Mouse (Mus musculus) megakaryocyte, embryonic 14.5 days (primary cell): ENCODE measurements around the gene Adad2. TPM values are rescaled to one million over a fixed set of nuclear protein-coding genes. Genes with fewer than 3 reads are reported as not detected.

Source experiments
- H3K27me3 ChIP-seq: replicated peaks from 2 replicates; pipeline ENCODE3; 2012; ENCODE audit warnings: inconsistent platforms
- H3K36me3 ChIP-seq: replicated peaks from 2 replicates; pipeline ENCODE3; 2012; ENCODE audit warnings: low read length, inconsistent platforms, mixed read lengths
- H3K4me1 ChIP-seq: 2 replicates; pipeline ENCODE4 v1.6.1; 2012; ENCODE audit warnings: inconsistent platforms
- H3K4me3 ChIP-seq: replicated peaks from 2 replicates; pipeline ENCODE3; 2012; ENCODE audit warnings: moderate library complexity, mild to moderate bottlenecking, inconsistent platforms
- H3K9me3 ChIP-seq: 2 replicates; pipeline ENCODE4 v1.6.1; 2012; ENCODE audit warnings: inconsistent platforms
- FLI1 ChIP-seq: IDR thresholded peaks from 2 replicates; pipeline ENCODE4 v1.6.1; 2012; ENCODE audit warnings: low read length, inconsistent platforms, mixed read lengths
- GATA1 ChIP-seq: IDR thresholded peaks from 3 replicates; pipeline ENCODE4 v1.6.1; 2012; ENCODE audit warnings: mixed read lengths, low read length, inconsistent platforms, borderline replicate concordance
- polyA plus RNA-seq: library from polyadenylated mRNA; stranded (reverse); fragments of >175 nt; gene quantifications from 2 replicates; pipeline ENCODE4 v1.2.3, GENCODE M21; 2012; ENCODE audit warnings: low replicate concordance; ENCODE audit not compliant: insufficient read depth

Gene Adad2
- polyA plus RNA-seq, 1 experiment, result not detected

DNA sequence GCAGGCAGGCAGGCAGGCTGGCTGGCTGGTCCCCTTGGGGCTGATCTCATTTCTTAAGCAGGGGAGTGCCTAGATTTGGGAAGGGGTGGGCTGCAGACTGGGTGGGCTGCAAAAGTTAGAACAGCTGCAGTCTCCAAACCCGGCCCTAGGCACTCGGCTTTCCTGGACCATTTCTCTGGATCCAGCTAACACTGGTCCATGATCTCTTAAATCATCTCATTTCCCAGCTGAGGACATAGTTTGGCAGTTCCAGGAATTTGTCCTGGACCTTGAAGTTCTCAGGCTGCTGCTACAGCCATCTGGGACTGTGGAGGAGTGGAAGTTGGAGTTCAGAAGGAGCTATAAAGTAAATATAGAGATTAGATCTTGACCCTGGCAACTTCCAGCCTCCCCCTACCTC is 38.8 kb downstream of the Adad2 start:
- Histone ChIP-seq H3K4me1 (peaks cover 7% of the 10 kb centered on the region), H3K36me3 (no peaks in the 10 kb centered on the region), H3K4me3 (no peak overlapping the region), H3K27me3 (peaks cover 42% of the 10 kb centered on the region), H3K9me3 (peaks cover 11% of the 10 kb centered on the region)
- TF ChIP-seq FLI1, result no peak
- TF ChIP-seq GATA1, result no peak

DNA sequence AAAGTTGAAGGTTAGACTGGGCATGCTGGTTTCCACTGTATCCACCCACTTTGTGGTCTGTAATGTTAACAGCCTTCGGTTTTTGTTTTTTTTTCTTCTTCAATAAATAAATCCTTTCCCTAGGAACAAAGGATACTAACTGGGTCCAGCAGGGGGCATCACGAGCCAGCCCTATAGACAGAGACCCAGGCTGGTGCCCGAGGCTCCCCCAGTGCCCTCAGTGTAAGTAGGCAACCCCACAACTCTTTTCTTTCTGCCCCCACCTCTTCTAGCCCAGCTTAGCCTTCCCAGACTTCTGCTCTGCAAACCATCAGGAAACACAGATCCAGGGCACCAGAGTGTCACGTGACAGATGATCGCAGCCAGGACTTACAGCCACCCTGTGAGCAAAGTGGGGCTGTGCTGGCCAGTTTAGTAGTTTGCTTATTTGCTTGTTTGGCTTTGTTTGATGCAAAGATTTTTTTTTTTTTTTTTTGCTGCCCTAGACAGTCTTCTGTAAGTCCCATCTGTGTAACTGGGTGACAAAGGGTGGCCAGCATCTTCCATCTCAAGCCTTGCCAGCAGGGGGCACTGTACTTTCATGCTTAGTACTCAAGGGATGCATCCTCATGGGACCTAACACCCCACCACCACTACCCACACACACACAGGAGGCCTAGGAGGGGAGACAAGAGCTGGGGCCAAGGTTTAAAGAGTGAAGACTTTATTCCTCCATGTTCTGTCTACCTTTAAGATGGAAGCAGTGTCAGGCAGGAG is 44.3 kb downstream of the Adad2 start:
- Histone ChIP-seq H3K9me3 (peaks cover 12% of the 10 kb centered on the region), H3K27me3 (peaks cover 46% of the 10 kb centered on the region), H3K4me1 (peaks cover 12% of the 10 kb centered on the region), H3K36me3 (no peaks in the 10 kb centered on the region), H3K4me3 (no peak overlapping the region)
- TF ChIP-seq GATA1 (no peak), FLI1 (no peak)

DNA sequence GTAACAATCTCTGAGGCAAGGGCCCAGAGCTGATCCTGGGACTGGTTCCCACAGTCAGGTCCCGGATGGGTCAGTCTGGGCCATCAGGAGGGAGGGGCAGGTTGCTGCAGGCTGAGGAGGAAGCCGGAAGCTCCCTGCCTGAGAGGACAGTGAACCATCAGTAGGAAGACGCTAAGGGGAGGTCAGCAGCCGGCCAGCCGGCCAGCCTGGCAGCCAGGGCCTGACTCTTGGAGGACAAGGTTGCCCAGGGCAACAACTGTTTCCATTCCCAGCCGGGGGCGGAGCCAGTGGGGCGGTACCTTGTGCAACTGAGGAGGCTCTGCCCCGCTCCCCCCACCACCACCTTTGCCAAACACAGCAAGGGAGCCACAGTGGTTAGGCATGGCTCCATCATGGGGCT is 48.5 kb downstream of the Adad2 start:
- TF ChIP-seq FLI1 (no peak), GATA1 (no peak)
- peaks cover 12% of the 10 kb centered on the region for H3K9me3 ChIP-seq
- no peaks in the 10 kb centered on the region for H3K36me3 ChIP-seq
- H3K27me3 ChIP-seq, result peaks cover 59% of the 10 kb centered on the region
- H3K4me3 ChIP-seq, result no peak overlapping the region
- peaks cover 8% of the 10 kb centered on the region for H3K4me1 ChIP-seq

DNA sequence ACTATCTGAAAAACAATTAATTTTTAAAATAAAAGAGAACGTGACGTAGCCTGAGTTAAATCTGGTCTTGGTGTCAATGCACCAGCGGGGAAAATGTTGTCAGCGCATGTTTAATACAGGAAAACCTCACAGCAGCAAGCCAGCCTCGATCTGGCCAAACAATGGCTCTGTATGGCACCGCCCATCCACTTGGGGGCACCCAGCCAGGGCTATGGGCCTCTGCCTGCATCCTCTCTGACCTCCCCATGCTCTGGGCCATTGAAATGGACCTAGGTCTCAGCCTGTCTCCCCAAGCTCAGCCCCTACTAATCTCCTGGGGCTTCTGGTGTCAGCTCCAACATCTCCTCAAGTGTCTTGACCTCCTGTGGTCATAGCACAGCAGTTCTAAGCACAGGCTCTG is 49.3 kb downstream of the Adad2 start:
- H3K36me3 ChIP-seq, result no peaks in the 10 kb centered on the region
- H3K27me3 ChIP-seq, result peaks cover 67% of the 10 kb centered on the region
- TF ChIP-seq FLI1 (no peak), GATA1 (no peak)
- H3K4me1 ChIP-seq, result peaks cover 14% of the 10 kb centered on the region
- peaks cover 12% of the 10 kb centered on the region for H3K9me3 ChIP-seq
- no peak overlapping the region for H3K4me3 ChIP-seq

DNA sequence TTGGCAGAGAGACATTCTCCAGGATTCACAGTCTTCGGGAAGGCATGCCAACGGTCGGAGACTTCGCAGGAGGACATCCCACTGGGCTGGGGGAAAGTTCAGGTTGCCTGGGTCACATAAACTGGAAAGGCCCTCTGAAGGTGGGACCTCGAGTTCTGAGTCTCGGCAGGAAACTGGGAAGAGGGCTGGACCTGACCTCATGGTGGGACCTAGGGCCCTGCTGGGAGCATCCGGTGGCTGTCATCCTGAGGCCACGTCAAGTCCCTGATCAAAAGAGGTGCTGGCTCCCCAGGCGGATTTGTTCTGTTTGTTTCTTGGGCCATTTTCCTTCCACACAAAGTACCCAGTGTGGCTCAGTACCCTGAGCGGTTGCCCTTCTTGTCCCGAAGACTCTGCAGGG is 50.9 kb downstream of the Adad2 start:
- peaks cover 83% of the 10 kb centered on the region for H3K27me3 ChIP-seq

DNA sequence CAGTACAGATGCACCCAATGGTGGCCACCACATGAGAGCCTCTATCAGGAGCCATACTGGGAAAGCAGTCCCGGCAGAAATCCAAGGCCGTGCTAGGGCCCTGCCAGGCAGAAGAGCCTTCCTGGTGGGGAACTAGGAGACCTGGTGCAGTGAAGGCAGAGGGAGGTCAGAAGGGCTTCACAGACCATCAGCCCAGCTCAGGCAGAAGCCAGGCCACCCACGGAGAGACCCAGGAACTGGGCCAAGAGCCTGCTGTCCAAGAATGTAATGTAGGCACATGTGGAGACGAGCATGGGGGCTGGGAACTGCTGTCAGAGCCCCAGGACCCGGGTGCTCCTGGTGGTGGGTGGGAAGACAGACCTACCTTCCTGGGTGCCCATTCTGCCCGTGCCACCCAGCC is 52.7 kb downstream of the Adad2 start:
- TF ChIP-seq GATA1 (no peak), FLI1 (no peak)
- Histone ChIP-seq H3K27me3 (peaks cover 88% of the 10 kb centered on the region), H3K4me1 (peaks cover 14% of the 10 kb centered on the region)

More for the DNA sequence above, 50.9 kb downstream of the Adad2 start:
- H3K4me1 ChIP-seq, result peaks cover 14% of the 10 kb centered on the region
- TF ChIP-seq GATA1 (no peak), FLI1 (no peak)
- no peak overlapping the region for H3K4me3 ChIP-seq
- H3K9me3 ChIP-seq, result no peaks in the 10 kb centered on the region
- H3K36me3 ChIP-seq, result no peaks in the 10 kb centered on the region

More for the DNA sequence above, 52.7 kb downstream of the Adad2 start:
- Histone ChIP-seq H3K36me3 (no peaks in the 10 kb centered on the region), H3K4me3 (no peak overlapping the region), H3K9me3 (no peaks in the 10 kb centered on the region)

Other genes with a start within 250 kb of the Adad2 start
- 25.3 and 39.1 TPM in 2 replicates for gene Mlycd, start 217.9 kb upstream of the Adad2 start, polyA plus RNA-seq
- gene Osgin1, start 178.6 kb upstream of the Adad2 start, polyA plus RNA-seq, result 6.3 and 11.2 TPM in 2 replicates
- not detected in 2 replicates for gene Necab2, start 166.0 kb upstream of the Adad2 start, polyA plus RNA-seq
- not detected in 2 replicates for gene Slc38a8, start 111.0 kb upstream of the Adad2 start, polyA plus RNA-seq
- gene Mbtps1, start 54.0 kb upstream of the Adad2 start, polyA plus RNA-seq, result 27.0 and 63.9 TPM in 2 replicates
- 24.5 and 29.2 TPM in 2 replicates for gene Hsdl1, start 37.6 kb upstream of the Adad2 start, polyA plus RNA-seq
- not detected in 2 replicates for gene Dnaaf1, start 37.5 kb upstream of the Adad2 start, polyA plus RNA-seq
- gene Taf1c, start 7.5 kb upstream of the Adad2 start, polyA plus RNA-seq, result 17.5 and 54.6 TPM in 2 replicates
- not detected in 2 replicates for gene Kcng4, start 22.9 kb downstream of the Adad2 start, polyA plus RNA-seq
- gene Wfdc1, start 53.6 kb downstream of the Adad2 start, polyA plus RNA-seq, result not detected in 2 replicates
- not detected in 2 replicates for gene Atp2c2, start 87.3 kb downstream of the Adad2 start, polyA plus RNA-seq
- 1.7 and 2.0 TPM in 2 replicates for gene Tldc1, start 165.7 kb downstream of the Adad2 start, polyA plus RNA-seq
- gene Cotl1, start 227.8 kb downstream of the Adad2 start, polyA plus RNA-seq, result 413 and 593 TPM in 2 replicates
- 5.2 and 14.1 TPM in 2 replicates for gene Klhl36, start 249.5 kb downstream of the Adad2 start, polyA plus RNA-seq